Mouse (Mus musculus) thymus, adult 18-20 months (tissue): ENCODE measurements around the gene Heatr6.

Experiments used
- DNase-seq, 2 experiments: peaks; one replicate each; pipeline ENCODE4 v3.0.0; 2022; ENCODE audit warnings: mixed read lengths in 2 of 2

Heatr6 gene

DNA sequence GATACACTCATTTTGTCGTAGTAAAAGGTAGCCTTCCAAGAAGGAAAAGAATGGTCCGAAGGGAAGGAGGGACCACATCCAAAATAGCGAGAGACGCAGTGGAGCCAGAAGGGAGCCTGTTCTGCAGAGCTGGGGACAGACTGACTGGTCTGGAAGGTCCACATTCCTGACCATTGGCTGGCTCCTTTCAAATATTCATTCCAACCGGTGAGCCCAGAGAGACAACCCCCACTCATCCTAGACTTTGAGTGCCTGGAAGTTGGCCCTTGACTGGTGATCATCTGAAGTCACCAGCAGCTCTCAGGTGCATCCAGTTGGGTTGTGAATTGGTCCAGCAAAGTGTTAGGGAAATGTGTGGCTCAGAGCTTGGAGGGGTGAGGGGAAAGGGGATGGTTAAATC lies 61.7 kb downstream of the Heatr6 start:
- DNase-seq, result no peak

DNA sequence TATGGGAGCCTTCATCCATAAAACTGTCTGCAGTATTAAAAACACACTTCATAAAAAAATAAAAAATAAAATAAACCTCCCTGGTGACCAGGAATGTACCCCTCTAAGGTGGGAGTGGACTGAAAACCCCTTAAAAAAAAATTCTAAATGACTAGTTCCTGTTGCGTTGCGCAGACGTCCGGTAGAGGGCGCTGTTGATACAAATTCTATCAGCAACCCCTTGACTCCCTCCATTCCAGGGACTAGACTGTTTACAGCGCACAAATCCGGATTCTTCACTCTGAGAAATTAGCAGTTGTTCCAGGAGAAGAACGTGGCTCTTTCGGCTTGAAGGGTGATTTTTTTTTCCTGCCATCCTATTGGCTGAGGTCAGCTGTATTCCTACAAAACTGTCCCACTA lies 62.1 kb downstream of the Heatr6 start:
- no peak for DNase-seq

DNA sequence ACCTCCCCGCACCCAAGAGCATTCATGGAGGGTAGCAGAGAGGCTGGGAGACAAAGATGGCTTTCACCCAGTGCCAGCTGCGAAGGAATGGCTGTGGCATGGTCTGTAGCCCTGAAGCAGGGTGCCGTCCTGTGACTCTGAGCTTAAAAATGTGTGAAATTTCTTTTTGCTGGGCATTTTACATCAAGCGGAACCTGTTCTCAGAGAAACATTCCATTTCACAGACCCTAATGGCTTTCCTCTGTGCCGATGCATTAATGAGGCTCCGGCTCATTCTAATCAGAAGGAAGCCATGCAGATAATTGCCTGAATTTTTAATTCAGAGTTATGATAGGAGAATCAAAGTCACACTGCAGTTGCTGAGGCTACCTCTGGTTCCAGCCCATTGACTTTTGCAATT lies 63.6 kb downstream of the Heatr6 start:
- DNase-seq, result no peak

DNA sequence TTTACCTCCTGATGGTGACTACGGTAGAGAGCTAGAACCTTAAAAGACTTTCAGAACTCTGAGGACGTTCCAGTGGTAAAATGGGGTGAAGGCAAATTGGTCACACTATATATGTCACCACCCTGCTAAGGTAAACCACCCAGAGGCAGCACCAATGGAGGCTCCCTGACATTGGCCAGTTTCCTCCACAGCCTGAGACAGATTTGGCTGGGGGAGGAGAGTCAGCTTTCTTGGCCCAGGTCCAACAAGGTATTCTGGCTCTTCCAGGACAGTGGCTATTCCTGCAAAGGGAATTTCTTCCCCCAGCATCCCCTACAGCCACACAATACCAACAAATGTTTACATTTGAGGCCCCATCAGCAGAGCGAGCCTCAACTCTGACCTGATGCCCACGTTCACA lies 64.5 kb downstream of the Heatr6 start:
- DNase-seq, result no peak

DNA sequence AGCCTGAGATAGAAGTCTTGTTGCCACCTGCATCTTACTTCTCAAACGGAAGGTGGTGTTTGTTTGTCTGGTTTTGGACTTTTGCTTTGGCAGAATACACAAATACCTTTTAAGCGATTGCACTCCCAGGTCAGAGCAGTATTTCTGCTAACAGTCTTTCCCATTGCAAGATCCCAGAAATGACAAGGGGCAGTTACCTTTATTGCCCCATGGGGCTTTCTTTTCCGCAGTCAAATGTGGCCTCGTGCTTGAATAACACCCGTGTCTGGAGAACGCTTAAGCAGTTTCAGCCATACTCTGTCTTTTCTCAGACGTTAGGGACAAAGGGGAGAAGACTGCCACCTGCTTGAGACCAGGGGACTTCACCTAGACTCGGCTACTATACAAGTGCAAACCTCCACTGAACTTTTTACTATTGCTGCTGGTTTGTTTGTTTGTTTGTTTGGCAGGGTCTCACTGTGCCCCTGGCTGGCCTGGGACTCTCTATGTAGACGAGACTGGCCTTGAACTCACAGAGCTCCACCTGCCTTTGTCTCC lies 65.2 kb downstream of the Heatr6 start:
- DNase-seq, result no peak

DNA sequence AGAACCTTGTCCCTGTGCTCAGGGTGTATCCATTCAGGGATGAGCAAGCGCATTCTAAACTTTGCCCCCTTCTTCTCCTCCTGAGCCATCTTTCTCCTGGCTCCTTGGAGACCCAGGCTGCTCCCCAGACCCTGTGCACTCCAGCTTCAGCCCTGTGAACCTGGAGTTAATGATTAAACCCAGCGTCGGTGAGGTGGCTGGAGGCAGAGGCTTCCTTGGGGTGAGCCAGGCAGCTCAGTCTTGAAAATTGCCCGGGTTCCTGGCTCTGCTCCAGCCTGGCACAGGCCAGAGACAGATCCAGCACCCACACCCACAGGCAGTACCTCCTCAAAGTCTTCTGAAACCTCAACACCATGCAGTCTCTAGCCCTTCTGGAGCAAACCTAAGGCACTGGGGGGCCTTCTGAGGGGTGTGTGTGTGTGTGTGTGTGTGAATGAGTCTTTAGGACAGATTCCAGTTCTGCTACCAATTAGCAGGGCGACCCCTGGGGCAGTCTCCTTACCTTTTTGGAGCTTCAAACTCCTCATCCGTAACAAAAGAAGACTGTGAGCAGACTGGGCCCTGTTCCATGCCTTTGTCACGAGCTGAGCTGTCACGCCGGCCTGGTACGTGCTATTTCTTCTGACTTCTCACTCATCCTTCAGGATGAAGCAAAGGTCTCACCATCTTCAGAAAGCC lies 66.4 kb downstream of the Heatr6 start:
- DNase-seq, result no peak

DNA sequence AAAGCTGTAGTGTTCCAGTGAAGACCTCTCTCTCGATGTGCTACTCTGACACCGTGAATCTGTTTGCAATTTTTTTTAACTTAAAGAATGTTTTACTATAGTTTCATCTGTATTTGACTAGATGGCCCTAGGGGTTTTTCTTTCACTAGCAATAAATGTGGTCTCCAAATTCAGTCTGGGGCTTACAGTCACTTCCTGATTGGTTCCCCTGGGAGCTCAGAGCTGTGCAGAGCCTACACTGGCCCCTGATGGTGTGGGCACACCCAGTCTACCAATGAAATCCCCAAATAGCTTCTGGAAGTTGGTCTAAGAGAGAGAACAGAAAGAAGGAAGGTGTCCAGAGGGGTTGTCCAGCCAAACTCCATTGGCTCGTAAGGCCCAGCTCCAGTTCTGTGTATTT lies 72.6 kb downstream of the Heatr6 start:
- DNase-seq, result no peak

DNA sequence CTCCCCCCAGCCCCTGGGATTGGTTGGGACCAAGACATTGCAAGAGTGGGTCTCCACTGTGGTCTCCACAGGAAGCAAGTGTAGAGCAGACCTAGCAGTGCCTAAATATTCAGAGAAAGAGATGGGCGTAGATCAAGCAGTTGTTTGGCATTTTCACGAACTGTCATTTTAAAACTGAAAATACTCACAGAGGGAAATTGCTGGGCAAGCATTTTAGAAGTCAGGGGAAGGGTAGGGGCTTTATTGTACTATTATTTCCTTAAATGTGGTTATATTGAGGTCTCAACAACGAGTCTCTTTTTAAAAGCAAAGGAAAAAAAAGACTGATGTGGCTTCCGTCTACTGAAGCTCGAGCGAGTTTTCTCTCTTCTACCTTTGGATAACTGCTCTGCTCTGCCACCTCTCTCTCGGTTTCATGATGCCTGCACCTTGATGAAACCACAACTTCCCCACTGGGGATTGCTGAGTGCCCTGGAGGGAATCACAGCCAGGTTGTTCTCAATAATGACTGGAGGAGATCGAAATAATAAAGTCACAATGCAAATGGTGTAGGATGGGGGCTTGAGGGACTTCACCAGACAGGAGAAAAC lies 75.2 kb downstream of the Heatr6 start:
- no peak for DNase-seq

DNA sequence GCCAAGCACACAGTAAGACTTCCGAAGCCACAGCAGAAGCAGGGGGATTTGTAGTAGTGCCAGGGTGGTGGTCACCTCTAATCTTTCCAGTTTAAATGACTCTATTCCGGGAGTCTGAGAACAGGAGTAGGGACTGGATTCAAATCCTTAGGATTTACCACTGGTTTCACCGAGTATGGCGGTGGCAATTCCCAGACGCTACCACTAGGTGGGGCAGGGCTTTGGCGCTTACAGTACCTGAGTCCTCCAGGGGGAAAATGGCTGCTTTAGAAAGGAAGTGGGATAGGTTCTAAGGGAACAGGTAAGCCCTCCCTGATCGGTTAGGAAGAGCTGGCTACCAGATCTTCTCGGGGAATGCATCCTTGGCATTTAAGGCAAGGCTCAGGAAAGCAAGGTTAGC lies 78.9 kb downstream of the Heatr6 start:
- no peak for DNase-seq
